Mouse (Mus musculus) ovary, adult 18-20 months (tissue): ENCODE measurements around the gene Rab5if.
A peak's percentile ranks its signal among the peaks of the same experiment; 100 is the strongest.
"Not testable (repeated sequence)": the region's sequence is repeated elsewhere in the genome, so short reads cannot be mapped to it uniquely, and the experiment has no call there.

Experiments used
- DNase-seq: peaks from one replicate; pipeline ENCODE4 v3.0.0; 2022; ENCODE audit warnings: low spot score, mixed read lengths

The Rab5if gene

DNA sequence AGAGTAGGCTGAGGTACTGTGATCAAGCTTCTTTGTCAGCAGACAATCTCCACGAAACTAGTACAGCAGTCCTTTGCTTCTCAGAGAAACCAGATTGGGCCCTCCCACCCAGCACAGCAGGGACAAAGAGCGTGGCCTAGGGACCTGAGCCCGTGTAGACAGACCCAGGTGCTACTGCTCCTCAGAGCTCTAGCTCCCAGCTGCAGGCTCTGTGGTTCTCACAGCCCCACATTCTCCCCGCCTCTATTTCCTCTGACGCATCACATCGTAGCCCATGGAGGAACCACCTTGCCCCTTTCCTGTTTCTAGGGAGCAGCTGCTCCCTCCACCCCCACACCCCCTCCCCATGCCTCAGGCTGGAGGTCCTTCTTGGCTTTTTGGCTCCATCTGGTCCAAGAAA lies 24.1 kb downstream of the Rab5if start, which contains the start of gene Sla2:
Sla2 (minus strand) TSS at position 176 of the 400 bp plus-strand sequence.
- DNase-seq, result no peak

DNA sequence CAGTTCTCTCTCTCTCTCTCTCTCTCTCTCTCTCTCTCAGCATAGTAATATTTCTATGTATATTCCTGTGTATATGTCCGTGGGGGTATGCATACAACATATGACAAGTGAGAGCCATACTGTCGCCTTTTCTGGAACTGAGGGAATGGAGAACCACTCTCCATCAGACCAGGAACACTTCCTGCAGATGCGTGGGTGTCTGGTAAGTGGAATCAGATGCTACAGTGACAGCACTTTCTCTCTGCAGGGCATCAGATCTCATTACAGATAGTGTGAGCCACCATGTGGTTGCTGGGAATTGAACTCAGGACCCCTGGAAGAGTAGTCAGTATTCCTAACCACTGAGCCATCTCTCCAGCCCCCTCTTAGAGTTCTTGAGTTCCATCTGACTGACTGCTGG lies 25.6 kb downstream of the Rab5if start:
- DNase-seq, result no peak

DNA sequence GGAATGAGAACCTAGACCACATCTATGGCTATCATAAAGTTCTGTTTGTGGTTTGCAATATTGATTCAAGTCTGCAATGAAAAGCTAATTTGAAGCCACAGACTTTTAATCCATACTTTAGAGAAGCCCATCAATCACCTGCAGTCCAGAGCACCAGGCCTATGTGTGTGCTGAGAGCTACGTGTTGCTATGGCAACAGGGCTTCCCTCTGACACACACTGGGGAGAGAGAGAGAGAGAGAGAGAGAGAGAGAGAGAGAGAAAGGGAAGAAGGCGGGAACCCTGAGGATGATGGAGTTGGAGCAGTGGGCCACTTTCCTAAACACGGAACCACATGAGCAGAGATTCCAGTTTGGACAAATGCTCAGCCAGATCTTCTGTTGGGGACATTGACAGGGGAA lies 29.3 kb downstream of the Rab5if start:
- no peak for DNase-seq

DNA sequence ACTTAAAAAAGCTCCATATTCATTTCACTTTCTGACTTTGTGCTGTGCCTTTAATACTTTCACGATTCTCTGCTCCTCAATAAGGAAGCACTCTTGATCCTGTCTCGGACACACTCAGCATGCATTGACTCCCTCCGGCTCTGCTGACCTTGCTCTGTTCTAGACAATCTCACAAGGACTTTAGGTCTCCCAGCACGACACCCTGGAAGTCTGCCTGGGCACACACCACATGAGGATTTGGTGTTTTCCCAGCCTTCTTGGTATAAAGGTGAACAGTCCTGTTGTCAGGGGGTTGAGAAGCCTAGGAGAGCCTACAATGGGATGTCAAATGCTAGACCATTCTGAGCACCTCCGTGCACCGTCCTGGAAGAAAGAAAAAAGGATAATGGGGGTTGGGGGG lies 29.9 kb downstream of the Rab5if start:
- peak; percentile 26 for DNase-seq

DNA sequence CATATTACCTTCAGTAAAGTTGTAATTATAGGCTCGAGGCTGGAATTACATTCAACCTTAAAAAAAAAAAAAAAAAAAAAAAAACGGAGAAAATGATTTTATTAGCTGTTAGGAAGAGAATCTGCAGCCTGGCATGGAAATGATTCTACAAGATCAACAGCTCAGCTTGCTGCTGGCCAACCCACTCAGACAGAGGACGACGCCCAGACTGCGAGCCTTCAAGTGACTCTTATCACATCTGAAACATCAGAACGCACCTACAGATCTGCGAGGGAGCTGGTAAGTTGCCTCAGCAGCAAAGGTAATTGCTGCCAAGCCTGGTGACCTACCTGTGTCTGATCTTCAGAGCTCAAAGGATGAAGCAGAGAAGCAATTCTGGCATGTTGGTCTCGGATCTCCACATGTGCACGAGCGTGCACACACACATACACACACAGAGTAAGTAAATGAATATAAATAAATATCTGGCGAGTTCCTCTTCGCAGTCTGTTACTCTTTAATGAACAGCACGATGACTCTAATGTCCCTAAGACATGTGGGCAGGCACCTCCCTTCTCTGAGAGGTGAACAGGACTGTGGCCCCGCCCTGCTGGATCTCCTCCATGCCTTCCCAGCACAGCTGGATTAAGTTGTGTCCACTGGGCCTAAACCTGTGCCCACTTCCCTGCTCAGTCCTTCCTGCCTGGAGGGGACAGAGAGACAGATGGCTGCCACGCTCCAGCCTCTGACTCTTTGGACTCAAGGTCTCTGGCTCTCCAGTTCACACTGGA lies 31.8 kb downstream of the Rab5if start:
- no peak for DNase-seq

DNA sequence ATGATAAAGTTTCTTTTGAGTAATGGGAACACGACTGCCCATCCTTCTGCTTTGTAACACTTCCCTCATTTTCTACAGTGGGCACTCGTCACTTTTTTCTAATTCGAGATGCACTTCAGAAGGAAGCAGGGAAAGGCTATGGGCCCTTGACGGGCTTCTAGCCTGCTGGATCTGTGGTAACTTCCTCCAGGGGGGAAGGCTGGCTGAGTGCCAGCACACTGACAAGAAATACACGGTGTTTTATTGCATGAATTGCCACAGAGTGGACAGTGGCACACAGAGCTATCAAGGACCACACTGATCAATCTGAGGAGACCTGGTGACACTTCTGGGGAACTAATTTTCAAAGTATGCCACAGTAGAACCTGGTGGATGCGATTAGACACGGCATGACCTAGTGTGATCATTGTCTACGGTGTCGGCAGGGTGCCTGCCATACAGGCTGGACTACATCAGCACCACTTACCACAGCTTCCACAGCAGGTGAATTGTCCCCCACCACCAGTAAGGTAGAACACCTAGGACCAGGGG lies 33.5 kb downstream of the Rab5if start:
- no peak for DNase-seq

DNA sequence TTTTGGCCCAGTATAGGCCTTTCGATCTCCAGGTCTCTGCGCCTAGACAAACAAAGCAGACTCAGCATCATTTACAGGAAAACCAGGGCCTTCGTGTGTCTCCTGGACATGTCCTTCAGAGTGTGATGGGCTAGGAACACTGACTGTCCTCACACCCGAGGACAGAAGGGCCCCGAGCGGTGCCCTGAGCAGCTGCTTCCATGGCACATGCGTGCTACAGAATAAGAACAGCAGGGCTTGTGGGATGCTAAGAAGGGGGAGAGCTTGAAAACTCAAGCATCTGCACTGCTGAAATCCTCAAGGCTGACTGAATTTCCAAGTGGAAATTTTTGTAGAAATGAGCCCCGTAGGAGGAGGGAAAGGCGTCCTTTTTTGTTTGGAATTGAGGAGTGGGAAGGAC lies 34.1 kb downstream of the Rab5if start:
- DNase-seq, result no peak

DNA sequence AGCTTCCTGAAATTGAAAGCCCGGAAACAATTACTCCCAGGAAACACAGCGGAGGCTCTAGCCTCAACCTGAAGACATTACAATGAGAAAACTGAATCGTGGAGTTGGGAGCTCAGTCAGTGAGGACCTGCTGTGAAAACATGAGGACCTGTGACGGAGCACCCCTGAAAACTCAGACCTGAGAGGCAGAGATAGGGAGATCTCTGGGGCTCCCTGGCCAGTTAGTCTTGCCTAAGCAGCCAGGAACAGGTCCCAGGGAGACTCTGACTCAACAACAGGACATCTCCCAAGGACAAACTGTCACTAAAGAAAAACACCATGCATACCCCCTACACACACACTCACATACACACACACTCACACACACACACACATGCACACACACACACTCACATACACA lies 35.4 kb downstream of the Rab5if start:
- no peak for DNase-seq

DNA sequence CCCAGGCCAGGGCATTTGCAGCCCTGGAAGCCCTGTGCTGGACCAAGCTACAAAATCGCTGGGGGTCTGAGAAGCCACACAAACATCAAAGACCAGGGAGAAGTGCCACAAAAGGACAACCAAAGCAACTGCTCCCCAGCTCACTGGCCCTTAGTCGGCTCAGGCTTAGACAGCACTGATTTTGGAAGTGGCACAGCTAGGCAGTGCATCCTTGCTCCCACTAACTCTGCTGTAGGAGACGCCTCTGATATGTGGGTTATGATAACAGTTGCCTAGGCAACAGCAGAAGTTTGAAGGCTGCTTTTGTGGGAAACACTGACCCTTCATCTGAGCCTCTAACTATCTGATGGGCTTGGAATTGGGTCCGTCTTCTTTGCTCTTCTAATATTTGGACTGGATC lies 36.3 kb downstream of the Rab5if start:
- DNase-seq, result peak; percentile 28

DNA sequence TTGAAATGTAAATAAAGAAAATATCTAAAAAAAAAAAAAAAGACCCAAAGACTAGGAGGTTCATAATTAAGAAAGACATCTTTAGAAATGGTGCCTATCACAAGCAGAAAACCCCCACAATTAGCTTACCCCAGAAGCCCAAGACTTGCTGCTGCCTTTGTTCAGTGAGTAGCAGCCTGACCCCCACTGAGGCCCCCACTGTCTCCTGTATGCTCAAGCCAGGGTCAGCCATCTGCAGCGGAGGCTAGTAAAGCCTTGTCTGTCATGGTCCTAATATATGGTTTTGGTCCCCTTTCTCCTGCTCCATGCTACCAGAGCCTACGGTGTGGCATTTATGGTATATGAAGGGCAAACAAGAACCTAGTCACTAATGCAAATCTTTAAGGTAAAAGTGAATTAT lies 38.4 kb downstream of the Rab5if start:
- DNase-seq, result no peak

DNA sequence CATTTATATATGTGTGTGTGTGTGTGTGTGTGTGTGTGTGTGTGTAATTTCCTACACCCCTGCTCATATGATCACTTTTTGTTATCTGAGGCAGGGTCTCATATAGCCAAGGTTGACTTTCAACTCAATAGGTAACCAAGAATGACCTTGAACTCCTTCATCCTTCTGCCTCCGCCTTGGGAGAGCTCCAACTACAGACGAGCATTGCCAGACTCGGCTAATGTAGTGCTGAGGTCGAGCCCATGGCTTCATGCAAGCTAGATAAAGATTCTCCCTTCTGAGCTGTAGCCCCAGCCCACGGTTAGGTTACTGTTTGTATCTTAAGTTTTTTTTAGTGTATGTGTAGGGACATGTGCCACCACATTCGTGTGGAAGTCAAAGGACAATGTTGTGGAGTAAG lies 39.0 kb downstream of the Rab5if start:
- no peak for DNase-seq

DNA sequence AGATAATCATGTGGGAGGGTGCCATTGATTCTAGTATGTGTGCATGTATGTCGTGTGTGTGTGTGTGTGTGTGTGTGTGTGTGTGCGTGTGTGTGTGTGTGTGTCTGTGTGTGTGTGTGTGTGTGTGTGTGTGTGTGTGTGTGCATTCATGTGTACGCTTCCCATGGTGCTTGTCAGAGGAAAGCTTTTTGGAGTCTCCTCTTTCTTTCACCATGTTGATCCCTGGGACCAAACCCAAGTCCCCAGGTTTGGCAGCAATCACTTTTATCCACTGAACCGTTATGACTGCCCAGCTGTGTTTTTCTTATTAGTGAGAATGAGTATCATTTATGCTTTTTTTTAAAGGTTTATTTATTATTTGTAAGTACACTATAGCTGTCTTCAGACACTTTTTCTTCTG lies 39.5 kb downstream of the Rab5if start:
- not testable (repeated sequence) for DNase-seq

DNA sequence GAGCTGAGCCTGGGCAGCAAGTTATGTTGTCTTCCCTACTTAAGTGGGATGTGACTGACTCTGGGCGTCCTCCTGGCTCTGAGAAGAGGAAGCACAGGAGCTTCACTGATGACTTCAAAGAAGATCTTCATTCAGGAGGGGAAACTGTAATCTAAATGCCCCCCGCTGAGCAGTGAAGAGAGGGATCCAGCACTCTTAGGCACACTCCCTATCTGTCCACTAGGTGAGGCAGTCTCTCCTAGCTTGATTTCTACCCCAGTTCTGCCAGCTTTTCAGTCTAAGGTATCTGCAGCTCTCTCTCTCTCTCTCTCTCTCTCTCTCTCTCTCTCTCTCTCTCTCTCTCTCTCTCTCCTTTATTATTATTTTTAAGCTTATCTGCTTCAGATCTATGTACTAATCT lies 40.4 kb downstream of the Rab5if start:
- no peak for DNase-seq

DNA sequence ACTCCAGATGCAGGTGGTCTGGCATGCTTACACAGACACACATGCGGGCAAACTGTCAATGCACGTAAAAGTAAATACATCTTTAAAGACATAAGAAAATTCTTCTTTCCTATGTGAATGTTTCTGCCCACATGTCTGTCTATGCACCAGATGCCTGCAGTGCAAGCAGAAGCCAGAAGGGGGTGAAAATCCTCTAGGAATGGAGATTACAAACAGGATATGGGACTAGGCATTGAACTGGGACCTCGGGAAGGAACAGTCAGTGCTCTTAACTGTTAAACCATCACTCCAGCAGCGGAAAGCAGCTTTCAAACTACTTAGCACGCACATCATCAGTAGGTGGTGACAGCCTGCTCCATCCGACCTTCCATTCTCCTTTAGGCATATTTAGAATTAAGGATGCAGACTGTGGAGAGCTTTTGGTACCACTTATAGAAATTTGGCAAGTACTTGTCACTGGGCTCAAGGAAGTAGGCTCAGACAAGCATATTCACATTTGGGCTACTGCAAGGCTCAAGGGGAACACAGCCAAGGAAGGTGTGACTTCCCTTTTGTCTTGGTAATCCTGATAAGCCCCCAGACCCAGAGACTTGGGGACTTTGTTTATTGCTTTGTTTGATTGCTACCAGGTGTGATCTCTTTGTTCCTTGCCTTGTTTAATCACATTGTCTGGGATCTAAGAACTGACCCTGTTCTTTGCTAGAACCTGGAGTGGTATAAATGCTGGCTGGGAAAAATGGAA lies 42.2 kb downstream of the Rab5if start:
- DNase-seq, result no peak

DNA sequence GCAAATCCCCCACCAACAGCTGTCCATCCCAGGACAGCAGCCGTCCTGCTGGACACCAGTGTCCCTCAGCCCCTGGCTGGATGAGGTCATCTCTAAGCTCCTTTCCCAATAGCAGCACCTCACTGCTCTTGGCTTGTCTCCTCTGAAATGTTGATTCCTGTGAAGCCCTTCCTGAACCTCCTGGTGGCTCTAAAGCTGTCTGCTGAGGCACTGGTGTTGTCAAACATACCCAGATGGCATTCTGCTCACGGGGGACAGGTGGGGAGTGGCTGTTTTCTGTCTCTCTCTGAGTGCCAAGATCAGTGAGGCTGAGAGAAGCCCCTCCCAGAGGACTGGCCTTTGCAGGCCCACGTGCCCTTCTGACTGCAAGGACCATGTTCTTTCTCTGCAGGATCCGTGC lies 43.0 kb downstream of the Rab5if start:
- DNase-seq, result not testable (repeated sequence)

DNA sequence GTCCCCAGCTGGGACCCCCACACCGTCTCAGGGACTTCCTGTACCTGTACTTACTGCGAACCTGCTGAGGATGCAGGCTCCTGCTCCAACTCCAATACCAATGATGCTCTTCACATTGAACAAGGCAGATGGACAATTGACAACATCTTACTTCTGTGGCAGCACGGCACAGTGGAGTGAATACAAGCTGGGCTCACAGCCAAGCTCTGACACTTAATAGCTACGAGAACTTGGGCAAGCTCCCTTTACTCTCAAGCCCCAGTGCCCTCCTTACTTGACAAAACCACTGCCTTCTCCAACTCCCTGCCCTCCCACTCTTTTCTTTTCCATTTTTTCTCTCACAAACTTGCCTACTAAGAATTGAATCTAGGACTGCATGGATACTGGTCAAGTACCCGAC lies 50.3 kb downstream of the Rab5if start:
- DNase-seq, result no peak

DNA sequence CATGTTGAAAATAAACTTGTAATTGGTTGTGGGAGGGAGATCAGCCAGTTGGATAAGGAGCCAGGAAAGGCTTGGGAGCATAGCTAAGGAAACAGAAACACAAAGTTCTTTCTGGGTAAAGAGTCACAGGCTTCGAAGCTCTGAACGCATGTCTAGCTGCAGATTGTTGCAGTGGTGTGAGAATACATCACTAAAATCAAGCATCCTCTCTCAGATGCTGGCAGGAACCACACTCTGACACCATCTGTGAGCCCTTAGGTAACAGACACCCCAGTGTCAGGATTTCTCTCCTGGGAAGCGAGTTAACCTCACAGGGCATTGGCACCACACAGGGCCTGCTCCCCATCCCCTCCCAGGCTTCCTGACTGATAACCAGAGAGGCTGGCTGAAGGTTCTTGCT lies 52.6 kb downstream of the Rab5if start:
- no peak for DNase-seq

DNA sequence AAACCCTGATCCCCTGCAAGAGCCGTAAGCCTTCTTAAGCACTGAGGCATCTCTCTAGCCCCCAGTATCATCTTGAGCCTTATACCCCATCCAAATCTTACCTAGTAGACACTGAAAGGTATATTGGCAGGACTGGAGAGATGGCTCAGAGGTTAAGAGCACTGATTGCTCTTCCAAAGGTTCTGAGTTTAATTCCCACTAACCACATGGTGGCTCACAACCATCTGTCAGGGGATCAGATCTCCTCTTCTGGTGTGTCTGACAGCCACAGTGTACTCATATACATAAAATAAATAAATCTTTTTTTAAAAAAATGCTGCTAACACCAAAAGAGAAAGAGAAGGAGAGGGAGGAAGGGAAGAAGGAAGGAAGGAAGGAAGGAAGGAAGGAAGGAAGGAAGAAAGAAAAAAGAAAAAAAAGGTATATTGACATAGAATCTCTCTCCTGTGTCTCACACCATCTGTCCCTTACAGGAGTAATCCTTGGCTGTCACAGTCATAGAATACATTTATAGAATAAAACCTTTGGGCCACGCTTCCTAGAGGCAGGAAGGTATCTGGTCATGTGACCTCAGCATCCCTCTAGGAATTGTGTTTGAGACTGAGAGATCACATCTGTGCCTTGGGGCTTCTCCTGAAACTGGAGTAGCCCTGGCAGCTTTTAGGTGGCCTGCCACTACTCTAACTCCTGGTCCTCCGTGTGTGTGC lies 53.6 kb downstream of the Rab5if start:
- DNase-seq, result no peak

DNA sequence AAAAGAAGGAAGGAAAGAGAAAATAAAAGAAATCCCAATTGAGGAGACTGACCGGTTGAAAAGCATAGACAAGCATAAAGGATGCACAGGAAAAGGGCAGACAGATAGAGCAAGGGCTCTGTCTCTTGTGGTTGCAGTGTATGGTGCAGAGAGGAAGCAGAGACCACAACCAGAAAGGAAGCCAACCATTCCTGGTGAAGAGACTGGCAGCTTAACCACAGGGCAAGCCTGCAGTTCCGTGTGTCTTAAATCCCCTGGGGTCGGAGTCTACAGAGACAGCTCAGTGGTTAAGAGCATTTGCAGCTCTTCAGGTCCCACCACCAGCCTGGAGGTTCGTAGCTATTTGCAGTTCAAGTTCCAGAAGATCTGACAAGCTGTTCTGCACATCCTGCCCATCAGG lies 55.6 kb downstream of the Rab5if start:
- no peak for DNase-seq

DNA sequence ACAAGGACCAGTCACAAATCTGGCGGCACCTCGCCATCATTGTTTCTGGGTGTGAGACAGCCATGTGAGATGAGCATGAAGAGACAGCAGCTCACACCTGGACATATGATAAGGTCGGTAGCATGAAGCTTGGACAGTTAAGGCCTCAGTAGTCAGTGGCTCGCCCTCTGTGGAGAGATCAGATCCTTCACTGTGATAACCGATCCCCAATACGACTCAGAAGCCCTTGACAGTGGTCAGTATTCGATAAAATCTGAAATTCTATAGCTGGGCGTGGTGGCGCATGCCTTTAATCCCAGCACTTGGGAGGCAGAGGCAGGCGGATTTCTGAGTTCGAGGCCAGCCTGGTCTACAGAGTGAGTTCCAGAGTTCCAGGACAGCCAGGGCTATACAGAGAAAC lies 56.3 kb downstream of the Rab5if start:
- DNase-seq, result not testable (repeated sequence)

DNA sequence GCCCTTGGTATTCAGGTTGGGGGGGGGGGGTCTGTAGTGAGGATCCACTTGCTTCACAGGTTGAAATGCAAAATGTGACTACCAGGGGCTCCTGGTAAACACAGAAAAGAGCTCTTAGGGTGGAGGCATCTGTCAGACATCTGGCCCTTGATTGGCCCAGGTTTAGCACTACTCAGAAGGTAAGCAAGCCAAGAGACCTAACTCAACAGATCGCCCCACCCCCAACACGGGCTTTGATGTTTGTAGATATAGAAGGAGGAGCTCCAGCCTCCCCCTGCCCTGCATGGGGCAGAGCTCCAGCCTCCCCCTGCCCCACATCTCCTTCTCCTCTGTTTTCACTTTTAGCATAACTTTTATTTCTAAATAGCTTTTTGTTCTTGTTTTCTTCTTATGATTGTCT lies 56.9 kb downstream of the Rab5if start:
- no peak for DNase-seq

DNA sequence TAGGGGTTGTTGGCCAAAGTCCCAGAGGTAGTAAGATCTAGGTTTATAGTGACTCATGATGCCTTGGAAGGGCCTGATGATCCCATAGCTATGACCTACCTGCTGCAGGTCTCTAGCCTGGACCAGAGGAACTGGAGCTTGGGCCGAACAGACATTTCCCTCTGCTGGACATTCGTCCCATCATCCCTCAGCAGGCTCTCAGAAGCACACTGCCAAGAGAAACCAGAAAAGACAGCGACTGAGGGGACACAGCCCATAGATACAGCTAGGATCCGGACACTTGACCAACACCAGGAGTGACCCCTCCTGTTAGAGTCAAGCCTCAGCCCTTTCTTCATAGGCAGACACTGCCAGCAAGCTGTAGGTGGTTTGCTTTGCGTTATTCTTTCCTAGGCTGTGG lies 60.1 kb downstream of the Rab5if start:
- DNase-seq, result no peak
